Mouse (Mus musculus) right cerebral cortex, postnatal 14 days (tissue): ENCODE measurements around the gene Odf3.

ENCODE experiments used
- DNase-seq: peaks from one replicate; pipeline ENCODE4 v3.0.0; 2022

Gene Odf3

GRCm38 (mm10) chr7:140844905-140845665, 2.5 kb upstream of the Odf3 start, which contains the start of gene Scgb1c1:
Gene Scgb1c1 (plus strand): TSS chr7:140845547.
- peak; percentile 96 for DNase-seq

GRCm38 (mm10) chr7:140845683-140846082, 1.9 kb upstream of the Odf3 start:
- DNase-seq = no peak

- no peak for DNase-seq
Measured at GRCm38 (mm10) chr7:140846676-140847075, 929 bp upstream of the Odf3 start.

GRCm38 (mm10) chr7:140848591-140848990, 986 bp downstream of the Odf3 start:
- DNase-seq = no peak

GRCm38 (mm10) chr7:140851916-140852315, 4.3 kb downstream of the Odf3 start:
- DNase-seq = no peak

- DNase-seq = no peak
Measured at GRCm38 (mm10) chr7:140853386-140853785, 5.8 kb downstream of the Odf3 start.

- no peak for DNase-seq
Measured at GRCm38 (mm10) chr7:140854483-140854882, 6.9 kb downstream of the Odf3 start.

GRCm38 (mm10) chr7:140855181-140855580, 7.6 kb downstream of the Odf3 start:
- DNase-seq = no peak

GRCm38 (mm10) chr7:140855860-140856784, 8.5 kb downstream of the Odf3 start, which contains the start of gene Gm45785:
Gene Gm45785 (minus strand): TSS chr7:140856331.
- DNase-seq = peak; percentile 76

GRCm38 (mm10) chr7:140856785-140857549, 9.4 kb downstream of the Odf3 start, which contains the start of gene Ric8a:
Gene Ric8a (plus strand): TSS chr7:140856957.
- DNase-seq = peak; percentile 82

- DNase-seq = no peak
Measured at GRCm38 (mm10) chr7:140857550-140858505, 10.2 kb downstream of the Odf3 start, which contains the start of gene Bet1l. Gene Bet1l (minus strand): TSS chr7:140857577.

- DNase-seq = no peak
Measured at GRCm38 (mm10) chr7:140858746-140859145, 11.1 kb downstream of the Odf3 start.

GRCm38 (mm10) chr7:140859997-140860396, 12.4 kb downstream of the Odf3 start:
- no peak for DNase-seq

- DNase-seq = no peak
Measured at GRCm38 (mm10) chr7:140860728-140861127, 13.1 kb downstream of the Odf3 start.

- no peak for DNase-seq
Measured at GRCm38 (mm10) chr7:140864761-140865160, 17.2 kb downstream of the Odf3 start.

- no peak for DNase-seq
Measured at GRCm38 (mm10) chr7:140874224-140874623, 26.6 kb downstream of the Odf3 start.

- no peak for DNase-seq
Measured at GRCm38 (mm10) chr7:140877364-140877763, 29.8 kb downstream of the Odf3 start.

GRCm38 (mm10) chr7:140879355-140879754, 31.8 kb downstream of the Odf3 start:
- no peak for DNase-seq

GRCm38 (mm10) chr7:140880419-140880818, 32.8 kb downstream of the Odf3 start:
- DNase-seq = no peak

GRCm38 (mm10) chr7:140880865-140881515, 33.4 kb downstream of the Odf3 start:
- DNase-seq = no peak
